Mouse (Mus musculus) hindbrain, embryonic 11.5 days (tissue): ENCODE results near the gene Adck2. TPM values are rescaled to one million over a fixed set of nuclear protein-coding genes. Genes with fewer than 3 reads are reported as not detected.

ENCODE experiments used
- ATAC-seq: fragments of 200-750 bp; cut with Nextera tagmentation; 2 replicates; pipeline ENCODE4 v1.8.0; 2017; ENCODE audit warnings: mild to moderate bottlenecking, moderate TSS enrichment, moderate library complexity; ENCODE audit not compliant: low FRiP score
- DNase-seq: peaks from one replicate; pipeline ENCODE4 v3.0.0-alpha.2; 2015; ENCODE audit warnings: low spot score
- H3K27ac ChIP-seq: fragments of 300-500 bp; sonication (generic); 2 replicates; pipeline ENCODE4 v1.5.1; 2014; ENCODE audit warnings: mild to moderate bottlenecking, low read depth, low read length
- H3K27me3 ChIP-seq: fragments of 300-500 bp; sonication (generic); 2 replicates; pipeline ENCODE4 v1.6.1; 2014; ENCODE audit warnings: mild to moderate bottlenecking, low read length, moderate library complexity, mixed read lengths; ENCODE audit not compliant: control insufficient read depth, insufficient read depth
- H3K36me3 ChIP-seq: fragments of 300-500 bp; sonication (generic); 2 replicates; pipeline ENCODE4 v1.6.1; 2014; ENCODE audit warnings: mild to moderate bottlenecking, low read length, moderate library complexity, mixed read lengths; ENCODE audit not compliant: control insufficient read depth, insufficient read depth
- H3K4me1 ChIP-seq: fragments of 300-500 bp; sonication (generic); replicated peaks from 2 replicates; pipeline ENCODE4 v1.6.1; 2014; ENCODE audit warnings: low read length, mixed read lengths; ENCODE audit not compliant: control insufficient read depth, insufficient read depth
- H3K4me2 ChIP-seq: fragments of 300-500 bp; sonication (generic); replicated peaks from 2 replicates; pipeline ENCODE4 v1.6.1; 2014; ENCODE audit warnings: mild to moderate bottlenecking, low read depth, low read length
- H3K4me3 ChIP-seq: fragments of 300-500 bp; sonication (generic); 2 replicates; pipeline ENCODE4 v1.5.1; 2014; ENCODE audit warnings: low read depth, low read length
- H3K9ac ChIP-seq: fragments of 300-500 bp; sonication (generic); 2 replicates; pipeline ENCODE4 v1.6.1; 2014; ENCODE audit warnings: low read depth, low read length
- H3K9me3 ChIP-seq: fragments of 300-500 bp; sonication (generic); 2 replicates; pipeline ENCODE4 v1.6.1; 2016; ENCODE audit warnings: low read length; ENCODE audit not compliant: control insufficient read depth
- WGBS: fragments of 180-500 bp; shearing (Covaris S2); extraction: QIAGEN DNeasy Blood & Tissue Kit; methylation state at CpG from one replicate; pipeline ENCODE4 v1.1.7; 2014; 5-methylcytosine and 5-hydroxymethylcytosine counted together
- polyA plus RNA-seq: library from polyadenylated mRNA; unstranded; fragments of >200 nt; fragmentation: Nextera tagmentation; extraction: Ambion mirVana; gene quantifications from 2 replicates; pipeline ENCODE4 v1.2.1, GENCODE M21; 2014

The Adck2 gene
- polyA plus RNA-seq, 1 experiment from 2014 or later = 23.9 TPM

DNA sequence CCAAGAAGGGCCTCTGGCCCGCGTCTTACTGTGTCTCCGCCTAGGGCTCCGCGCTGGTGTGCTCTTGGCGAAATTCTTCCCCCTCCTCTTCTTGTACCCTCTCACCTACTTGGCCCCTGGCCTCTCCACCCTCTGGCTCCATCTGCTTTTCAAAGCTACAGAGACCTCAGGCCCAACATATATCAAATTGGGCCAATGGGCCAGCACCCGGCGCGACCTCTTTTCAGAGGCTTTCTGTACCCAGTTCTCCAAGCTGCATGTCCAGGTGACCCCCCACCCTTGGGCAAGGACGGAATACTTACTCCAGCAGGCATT, 839 bp downstream of the Adck2 start:
- peaks cover 2% of the 10 kb centered on the region; the same call in 1 of the 2 replicates for H3K4me1 ChIP-seq
- no peaks in the 10 kb centered on the region for H3K36me3 ChIP-seq
- ATAC-seq = peak; percentile 34
- WGBS = 25% methylated on average over 10 of the region's 10 CpGs
- peak overlapping the region; percentile 92 for H3K27ac ChIP-seq
- no peaks in the 10 kb centered on the region for H3K27me3 ChIP-seq
- H3K9ac ChIP-seq = peak overlapping the region; percentile 66
- no peak for DNase-seq
- peak overlapping the region; percentile 75 for H3K4me2 ChIP-seq
- peak overlapping the region; percentile 58 for H3K4me3 ChIP-seq
- no peaks in the 10 kb centered on the region for H3K9me3 ChIP-seq

DNA sequence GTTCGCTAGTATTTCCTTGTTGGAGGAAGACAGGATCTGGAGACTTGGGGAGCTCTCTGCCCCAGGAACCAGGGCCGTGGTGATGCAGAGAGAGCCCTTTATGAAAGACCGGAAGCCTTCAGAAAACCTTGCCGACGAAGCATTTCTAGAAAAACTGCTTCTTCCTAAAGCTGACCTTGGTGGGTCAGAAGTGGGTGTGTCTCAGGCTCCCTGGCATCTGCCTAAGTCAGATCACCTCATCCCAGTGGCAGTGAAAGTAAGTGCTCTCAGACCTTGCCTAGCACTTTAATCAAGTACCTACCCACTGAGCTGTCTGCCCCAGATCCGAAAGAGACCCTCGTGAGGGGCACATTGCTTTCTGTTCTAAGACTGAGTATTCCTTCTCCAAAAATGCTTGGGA, 1.3 kb downstream of the Adck2 start:
- Histone ChIP-seq H3K4me3 (peak overlapping the region; percentile 58; the same call in 1 of the 2 replicates), H3K4me1 (peaks cover 2% of the 10 kb centered on the region; the same call in 1 of the 2 replicates), H3K27ac (no peak overlapping the region), H3K9ac (peak overlapping the region; percentile 66), H3K9me3 (no peaks in the 10 kb centered on the region), H3K27me3 (no peaks in the 10 kb centered on the region), H3K36me3 (no peaks in the 10 kb centered on the region), H3K4me2 (peak overlapping the region; percentile 75)
- no peak for DNase-seq
- ATAC-seq = no peak
- WGBS = 70% methylated on average over 7 of the region's 7 CpGs

GRCm38 (mm10) chr6:39579552-39579951, 5.9 kb downstream of the Adck2 start:
- Histone ChIP-seq H3K9ac (no peak overlapping the region), H3K27ac (no peak overlapping the region), H3K9me3 (no peaks in the 10 kb centered on the region), H3K4me1 (peaks cover 2% of the 10 kb centered on the region; the same call in 1 of the 2 replicates), H3K36me3 (0 out of 2 replicates have a peak, but pooled peaks cover 2% of the 10 kb centered on the region), H3K4me3 (no peak overlapping the region), H3K27me3 (no peaks in the 10 kb centered on the region), H3K4me2 (no peak overlapping the region)
- 88% methylated on average over 7 of the region's 7 CpGs for WGBS
- ATAC-seq (no peak), DNase-seq (no peak)

- 0 out of 2 replicates have a peak, but pooled peaks cover 2% of the 10 kb centered on the region for H3K36me3 ChIP-seq
- H3K4me1 ChIP-seq = no peaks in the 10 kb centered on the region
- no peak overlapping the region for H3K27ac ChIP-seq
- no peak overlapping the region for H3K4me2 ChIP-seq
- no peak for DNase-seq
- no peak overlapping the region for H3K9ac ChIP-seq
- no peak overlapping the region for H3K4me3 ChIP-seq
- 65% methylated on average over 2 of the region's 2 CpGs for WGBS
- no peaks in the 10 kb centered on the region for H3K9me3 ChIP-seq
- H3K27me3 ChIP-seq = no peaks in the 10 kb centered on the region
- ATAC-seq = no peak
Measured at GRCm38 (mm10) chr6:39580558-39580957, 6.9 kb downstream of the Adck2 start.

- Histone ChIP-seq H3K27ac (no peak overlapping the region), H3K27me3 (no peaks in the 10 kb centered on the region), H3K9ac (no peak overlapping the region), H3K4me3 (no peak overlapping the region), H3K4me1 (no peaks in the 10 kb centered on the region), H3K36me3 (0 out of 2 replicates have a peak, but pooled peaks cover 2% of the 10 kb centered on the region), H3K9me3 (no peaks in the 10 kb centered on the region), H3K4me2 (no peak overlapping the region)
- DNase-seq = no peak
- 80% methylated on average over 7 of the region's 7 CpGs for WGBS
- ATAC-seq = no peak
Measured at GRCm38 (mm10) chr6:39581087-39581784, 7.6 kb downstream of the Adck2 start.

GRCm38 (mm10) chr6:39585517-39585916, 11.8 kb downstream of the Adck2 start, which contains the start of gene Gm42420:
Gene Gm42420, plus strand, starts transcription at chr6:39585753.
- no peak within 1 kb of the TSS for H3K9ac ChIP-seq
- 95% methylated on average over 6 of the region's 6 CpGs for WGBS
- DNase-seq (no peak), ATAC-seq (no peak)
- H3K9me3 ChIP-seq = no peaks in the 10 kb centered on the region
- H3K4me1 ChIP-seq = no peaks in the 10 kb centered on the region
- no peaks in the 10 kb centered on the region for H3K27me3 ChIP-seq
- no peak within 1 kb of the TSS for H3K4me2 ChIP-seq
- no peak within 1 kb of the TSS for H3K4me3 ChIP-seq
- H3K36me3 ChIP-seq = 0 out of 2 replicates have a peak, but pooled peaks cover 2% of the 10 kb centered on the region
- no peak within 1 kb of the TSS for H3K27ac ChIP-seq

GRCm38 (mm10) chr6:39591481-39591880, 17.8 kb downstream of the Adck2 start:
- no peak overlapping the region for H3K4me3 ChIP-seq
- H3K36me3 ChIP-seq = no peaks in the 10 kb centered on the region
- ATAC-seq (no peak), DNase-seq (no peak)
- H3K27ac ChIP-seq = no peak overlapping the region
- 95% methylated on average over 4 of the region's 4 CpGs for WGBS
- H3K4me1 ChIP-seq = 0 out of 2 replicates have a peak, but pooled peaks cover 2% of the 10 kb centered on the region
- H3K27me3 ChIP-seq = no peaks in the 10 kb centered on the region
- H3K9me3 ChIP-seq = no peaks in the 10 kb centered on the region
- no peak overlapping the region for H3K9ac ChIP-seq
- no peak overlapping the region; the same call in 1 of the 2 replicates for H3K4me2 ChIP-seq

GRCm38 (mm10) chr6:39592401-39593214, 18.9 kb downstream of the Adck2 start, which contains the start of gene Ndufb2:
Gene Ndufb2, plus strand, starts transcription at chr6:39592574.
- Histone ChIP-seq H3K4me1 (0 out of 2 replicates have a peak, but pooled peaks cover 2% of the 10 kb centered on the region), H3K27ac (peak within 1 kb of the TSS; percentile 84), H3K4me3 (peak within 1 kb of the TSS; percentile 79), H3K9ac (peak within 1 kb of the TSS; percentile 77), H3K36me3 (no peaks in the 10 kb centered on the region), H3K9me3 (no peaks in the 10 kb centered on the region), H3K27me3 (no peaks in the 10 kb centered on the region), H3K4me2 (peak within 1 kb of the TSS; percentile 50)
- under 1% methylated on average over 56 of the region's 56 CpGs for WGBS
- peak; percentile 99 for ATAC-seq
- DNase-seq = peak; percentile 97
